Mouse (Mus musculus): ENCODE results near the gene Zfp507.

Gene Zfp507

GRCm38 (mm10) chr7:35802906-35803595 lies at the start of gene Zfp507:
Zfp507 (minus strand) TSS chr7:35803003.
- peak; percentile 90 for DNase-seq (ENCODE audit: low spot score)

- DNase-seq (ENCODE audit: low spot score): no peak
Observed at GRCm38 (mm10) chr7:35850426-35850825, 47.6 kb upstream of the Zfp507 start.

- no peak for DNase-seq (ENCODE audit: low spot score)
Observed at GRCm38 (mm10) chr7:35848526-35848925, 45.7 kb upstream of the Zfp507 start.

- no peak for DNase-seq (ENCODE audit: low spot score)
Observed at GRCm38 (mm10) chr7:35840504-35840903, 37.7 kb upstream of the Zfp507 start.

GRCm38 (mm10) chr7:35836851-35837250 lies 34.0 kb upstream of the Zfp507 start:
- no peak for DNase-seq (ENCODE audit: low spot score)

- no peak for DNase-seq (ENCODE audit: low spot score)
Observed at GRCm38 (mm10) chr7:35836415-35836814, 33.6 kb upstream of the Zfp507 start.

GRCm38 (mm10) chr7:35830119-35830518 lies 27.3 kb upstream of the Zfp507 start:
- no peak for DNase-seq (ENCODE audit: low spot score)

- DNase-seq (ENCODE audit: low spot score): no peak
Observed at GRCm38 (mm10) chr7:35823906-35824305, 21.1 kb upstream of the Zfp507 start.

- DNase-seq (ENCODE audit: low spot score): no peak
Observed at GRCm38 (mm10) chr7:35822320-35822719, 19.5 kb upstream of the Zfp507 start.

- no peak for DNase-seq (ENCODE audit: low spot score)
Observed at GRCm38 (mm10) chr7:35821357-35821756, 18.6 kb upstream of the Zfp507 start.

GRCm38 (mm10) chr7:35819486-35819885 lies 16.7 kb upstream of the Zfp507 start:
- no peak for DNase-seq (ENCODE audit: low spot score)

- no peak for DNase-seq (ENCODE audit: low spot score)
Observed at GRCm38 (mm10) chr7:35814759-35815551, 12.2 kb upstream of the Zfp507 start.

- no peak for DNase-seq (ENCODE audit: low spot score)
Observed at GRCm38 (mm10) chr7:35813306-35813705, 10.5 kb upstream of the Zfp507 start.

GRCm38 (mm10) chr7:35810736-35811135 lies 7.9 kb upstream of the Zfp507 start:
- no peak for DNase-seq (ENCODE audit: low spot score)

GRCm38 (mm10) chr7:35804206-35804605 lies 1.4 kb upstream of the Zfp507 start:
- DNase-seq (ENCODE audit: low spot score): no peak

- DNase-seq (ENCODE audit: low spot score): no peak
Observed at GRCm38 (mm10) chr7:35802201-35802905, 450 bp downstream of the Zfp507 start.

GRCm38 (mm10) chr7:35796123-35796522 lies 6.7 kb downstream of the Zfp507 start:
- DNase-seq (ENCODE audit: low spot score): no peak

- DNase-seq (ENCODE audit: low spot score): no peak
Observed at GRCm38 (mm10) chr7:35794145-35794664, 8.6 kb downstream of the Zfp507 start.

GRCm38 (mm10) chr7:35792150-35792848 lies 10.5 kb downstream of the Zfp507 start:
- DNase-seq (ENCODE audit: low spot score): no peak

GRCm38 (mm10) chr7:35790926-35791325 lies 11.9 kb downstream of the Zfp507 start:
- DNase-seq (ENCODE audit: low spot score): no peak

- DNase-seq (ENCODE audit: low spot score): no peak
Observed at GRCm38 (mm10) chr7:35790201-35790600, 12.6 kb downstream of the Zfp507 start.

GRCm38 (mm10) chr7:35785579-35785978 lies 17.2 kb downstream of the Zfp507 start:
- DNase-seq (ENCODE audit: low spot score): no peak
